Mouse (Mus musculus) induced T-regulatory cell, adult 2 months (primary cell): ENCODE measurements around the gene Tbc1d25.
A peak's percentile ranks its signal among the peaks of the same experiment; 100 is the strongest.

ENCODE experiments used
- DNase-seq: peaks from one replicate; pipeline ENCODE4 v3.0.0-alpha.2; 2012; ENCODE audit warnings: low read depth

The Tbc1d25 gene

GRCm38 (mm10) chrX:8175504-8176385, at the start of gene Tbc1d25:
Gene Tbc1d25, minus strand, starts transcription at chrX:8176181.
- peak; percentile 94 for DNase-seq

GRCm38 (mm10) chrX:8223473-8223872, 47.5 kb upstream of the Tbc1d25 start:
- no peak for DNase-seq

- no peak for DNase-seq
Observed at GRCm38 (mm10) chrX:8222678-8223421, 46.9 kb upstream of the Tbc1d25 start.

GRCm38 (mm10) chrX:8222296-8222677, 46.3 kb upstream of the Tbc1d25 start:
- DNase-seq, result no peak

- DNase-seq, result no peak
Observed at GRCm38 (mm10) chrX:8219651-8220050, 43.7 kb upstream of the Tbc1d25 start.

GRCm38 (mm10) chrX:8218114-8218513, 42.1 kb upstream of the Tbc1d25 start:
- DNase-seq, result no peak

- DNase-seq, result no peak
Observed at GRCm38 (mm10) chrX:8217383-8217782, 41.4 kb upstream of the Tbc1d25 start.

- no peak for DNase-seq
Observed at GRCm38 (mm10) chrX:8211490-8212207, 35.7 kb upstream of the Tbc1d25 start.

- DNase-seq, result no peak
Observed at GRCm38 (mm10) chrX:8209720-8210119, 33.7 kb upstream of the Tbc1d25 start.

- no peak for DNase-seq
Observed at GRCm38 (mm10) chrX:8207224-8207623, 31.2 kb upstream of the Tbc1d25 start.

- no peak for DNase-seq
Observed at GRCm38 (mm10) chrX:8206694-8207197, 30.8 kb upstream of the Tbc1d25 start.

- peak; percentile 29 for DNase-seq
Observed at GRCm38 (mm10) chrX:8206015-8206693, 30.2 kb upstream of the Tbc1d25 start, which contains the start of gene Porcn. Gene Porcn, minus strand, starts transcription at chrX:8206525.

GRCm38 (mm10) chrX:8205551-8205950, 29.6 kb upstream of the Tbc1d25 start:
- no peak for DNase-seq

- no peak for DNase-seq
Observed at GRCm38 (mm10) chrX:8205088-8205487, 29.1 kb upstream of the Tbc1d25 start.

GRCm38 (mm10) chrX:8204076-8204475, 28.1 kb upstream of the Tbc1d25 start:
- no peak for DNase-seq

GRCm38 (mm10) chrX:8203105-8203504, 27.1 kb upstream of the Tbc1d25 start:
- DNase-seq, result no peak

- DNase-seq, result peak; percentile 49
Observed at GRCm38 (mm10) chrX:8193419-8193723, 17.4 kb upstream of the Tbc1d25 start, which contains the start of gene Ebp. Gene Ebp, minus strand, starts transcription at chrX:8193512.

- DNase-seq, result peak; percentile 87
Observed at GRCm38 (mm10) chrX:8192640-8193418, 16.8 kb upstream of the Tbc1d25 start.

- DNase-seq, result peak; percentile 26
Observed at GRCm38 (mm10) chrX:8192126-8192639, 16.2 kb upstream of the Tbc1d25 start.

- no peak for DNase-seq
Observed at GRCm38 (mm10) chrX:8182871-8183540, 7.0 kb upstream of the Tbc1d25 start.
